Mouse (Mus musculus) cerebellum, adult 18-20 months (tissue): ENCODE measurements around the gene Cnn3.

Source experiments
- DNase-seq, 2 experiments: peaks; one replicate each; pipeline ENCODE4 v3.0.0; 2021

The Cnn3 gene

GRCm38 (mm10) chr3:121418850-121419435, 7.4 kb upstream of the Cnn3 start:
- DNase-seq: no peak

GRCm38 (mm10) chr3:121422405-121422804, 3.9 kb upstream of the Cnn3 start:
- DNase-seq: no peak

GRCm38 (mm10) chr3:121426621-121427519, 573 bp downstream of the Cnn3 start:
- peak; percentile 42 to 69 for DNase-seq

GRCm38 (mm10) chr3:121427520-121427908, 1.2 kb downstream of the Cnn3 start:
- DNase-seq: peak; percentile 38 to 43

GRCm38 (mm10) chr3:121428230-121428629, 1.9 kb downstream of the Cnn3 start:
- peak in 1 of 2 experiments; percentile 14 for DNase-seq

- DNase-seq: no peak
Measured at GRCm38 (mm10) chr3:121428696-121429259, 2.5 kb downstream of the Cnn3 start.

- DNase-seq: no peak
Measured at GRCm38 (mm10) chr3:121429469-121429868, 3.2 kb downstream of the Cnn3 start.

GRCm38 (mm10) chr3:121430289-121430936, 4.1 kb downstream of the Cnn3 start:
- no peak for DNase-seq

- DNase-seq: no peak
Measured at GRCm38 (mm10) chr3:121433359-121433758, 7.1 kb downstream of the Cnn3 start.

GRCm38 (mm10) chr3:121433968-121434533, 7.8 kb downstream of the Cnn3 start:
- no peak for DNase-seq

- no peak for DNase-seq
Measured at GRCm38 (mm10) chr3:121435296-121435695, 9.0 kb downstream of the Cnn3 start.

- no peak for DNase-seq
Measured at GRCm38 (mm10) chr3:121437070-121437469, 10.8 kb downstream of the Cnn3 start.

- DNase-seq: no peak
Measured at GRCm38 (mm10) chr3:121437996-121438395, 11.7 kb downstream of the Cnn3 start.

GRCm38 (mm10) chr3:121439623-121440161, 13.4 kb downstream of the Cnn3 start:
- DNase-seq: no peak

GRCm38 (mm10) chr3:121441504-121441903, 15.2 kb downstream of the Cnn3 start:
- DNase-seq: no peak

- DNase-seq: no peak
Measured at GRCm38 (mm10) chr3:121442288-121442687, 16.0 kb downstream of the Cnn3 start.

- DNase-seq: no peak
Measured at GRCm38 (mm10) chr3:121443861-121444271, 17.6 kb downstream of the Cnn3 start.

- DNase-seq: no peak
Measured at GRCm38 (mm10) chr3:121444414-121444813, 18.1 kb downstream of the Cnn3 start.

- no peak for DNase-seq
Measured at GRCm38 (mm10) chr3:121446454-121446853, 20.2 kb downstream of the Cnn3 start.

GRCm38 (mm10) chr3:121448029-121448468, 21.8 kb downstream of the Cnn3 start:
- DNase-seq: no peak

- no peak for DNase-seq
Measured at GRCm38 (mm10) chr3:121448606-121449005, 22.3 kb downstream of the Cnn3 start.

GRCm38 (mm10) chr3:121449527-121449926, 23.2 kb downstream of the Cnn3 start:
- DNase-seq: no peak

- DNase-seq: no peak
Measured at GRCm38 (mm10) chr3:121451404-121451803, 25.1 kb downstream of the Cnn3 start.
